Mouse (Mus musculus): ENCODE measurements around the gene Pdgfd. TPM values are rescaled to one million over a fixed set of nuclear protein-coding genes. Genes with fewer than 3 reads are reported as not detected.
"Not testable (repeated sequence)": the region's sequence is repeated elsewhere in the genome, so short reads cannot be mapped to it uniquely, and the experiment has no call there.

The Pdgfd gene
- 5.2 and 7.6 TPM in 2 replicates for polyA plus RNA-seq (2012; rRNA removed)

- peak within 1 kb of the TSS; percentile 64 for H3K4me3 ChIP-seq (replicated peaks; ENCODE audit: extremely low read depth, low read depth, low read length)
- peak; percentile 28 for DNase-seq
- 2% methylated on average over 32 of the region's 32 CpGs for WGBS
- no peaks in the 10 kb centered on the region; the same call in 1 of the 2 replicates for H3K4me1 ChIP-seq (ENCODE audit: control insufficient read depth, insufficient read depth, low read length)
- TF ChIP-seq POLR2A (IDR thresholded peaks at IDR 0.05; ENCODE audit: borderline replicate concordance, extremely low read depth, low read depth, low read length) (peak; percentile 33; the same call in 1 of the 2 replicates), CTCF (IDR thresholded peaks at IDR 0.05; ENCODE audit: insufficient read depth, low read length) (peak; percentile 35; the same call in 1 of the 2 replicates)
Measured at GRCm38 (mm10) chr9:6168391-6169037, at the start of gene Pdgfd. TSS of gene Pdgfd (plus strand) at chr9:6168584.

DNA sequence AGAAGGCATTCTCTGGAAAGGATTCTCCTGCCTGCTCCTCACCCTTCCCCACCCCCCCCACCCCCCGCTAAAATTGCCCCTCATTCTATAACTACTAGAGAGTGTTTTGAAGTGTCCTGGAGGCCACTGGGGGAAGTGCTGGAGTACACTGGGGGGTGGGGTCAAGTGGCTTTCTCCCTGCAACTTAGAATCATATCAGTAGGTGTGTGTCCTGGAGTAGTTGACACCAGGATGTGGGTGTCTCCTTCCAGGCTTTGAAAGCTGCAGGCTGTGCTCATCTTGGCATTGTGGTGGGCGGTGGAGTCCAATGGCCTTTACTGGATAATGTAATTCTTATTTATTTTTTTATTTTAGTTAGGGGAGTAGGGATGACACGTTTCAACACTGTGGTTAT, 651 bp downstream of the Pdgfd start:
- TF ChIP-seq POLR2A (IDR thresholded peaks at IDR 0.05; ENCODE audit: borderline replicate concordance, extremely low read depth, low read depth, low read length) (no peak), CTCF (IDR thresholded peaks at IDR 0.05; ENCODE audit: insufficient read depth, low read length) (no peak)
- DNase-seq = no peak
- H3K4me3 ChIP-seq (replicated peaks; ENCODE audit: extremely low read depth, low read depth, low read length) = peak overlapping the region; percentile 64
- no peaks in the 10 kb centered on the region; the same call in 1 of the 2 replicates for H3K4me1 ChIP-seq (ENCODE audit: control insufficient read depth, insufficient read depth, low read length)
- 23% methylated on average over 3 of the region's 3 CpGs for WGBS

DNA sequence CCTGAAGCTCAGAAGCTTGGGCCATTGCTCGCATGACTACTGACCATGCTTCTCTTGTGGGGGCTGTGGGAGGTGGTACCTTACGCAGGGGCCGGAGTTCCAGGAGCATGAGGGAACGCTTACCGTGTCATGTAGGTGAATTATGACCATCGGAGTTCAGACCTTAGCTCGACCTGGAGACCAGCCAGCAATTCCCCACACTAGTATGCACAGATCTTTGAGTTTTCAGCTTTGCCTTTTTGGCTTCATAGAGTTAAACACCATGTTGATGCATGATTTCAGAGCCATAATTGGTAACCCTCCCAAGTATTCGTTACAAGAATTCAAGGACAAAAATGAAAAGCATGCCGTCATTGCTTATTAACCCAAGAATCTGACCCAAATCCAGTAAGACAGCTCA, 2.6 kb downstream of the Pdgfd start:
- Histone ChIP-seq H3K4me3 (replicated peaks; ENCODE audit: extremely low read depth, low read depth, low read length) (no peak overlapping the region), H3K4me1 (ENCODE audit: control insufficient read depth, insufficient read depth, low read length) (no peaks in the 10 kb centered on the region; the same call in 1 of the 2 replicates)
- no peak for DNase-seq
- TF ChIP-seq CTCF (IDR thresholded peaks at IDR 0.05; ENCODE audit: insufficient read depth, low read length) (no peak), POLR2A (IDR thresholded peaks at IDR 0.05; ENCODE audit: borderline replicate concordance, extremely low read depth, low read depth, low read length) (no peak)
- 71% methylated on average over 9 of the region's 9 CpGs for whole genome bisulfite sequencing

GRCm38 (mm10) chr9:6173276-6173675, 4.9 kb downstream of the Pdgfd start:
- no peaks in the 10 kb centered on the region; the same call in 1 of the 2 replicates for H3K4me1 ChIP-seq (ENCODE audit: control insufficient read depth, insufficient read depth, low read length)
- DNase-seq = no peak
- TF ChIP-seq POLR2A (IDR thresholded peaks at IDR 0.05; ENCODE audit: borderline replicate concordance, extremely low read depth, low read depth, low read length) (no peak), CTCF (IDR thresholded peaks at IDR 0.05; ENCODE audit: insufficient read depth, low read length) (no peak)
- no peak overlapping the region for H3K4me3 ChIP-seq (replicated peaks; ENCODE audit: extremely low read depth, low read depth, low read length)
- 83% methylated on average over 1 of the region's 1 CpGs for WGBS

GRCm38 (mm10) chr9:6175731-6176130, 7.3 kb downstream of the Pdgfd start:
- Histone ChIP-seq H3K4me1 (ENCODE audit: control insufficient read depth, insufficient read depth, low read length) (no peaks in the 10 kb centered on the region; the same call in 1 of the 2 replicates), H3K4me3 (replicated peaks; ENCODE audit: extremely low read depth, low read depth, low read length) (no peak overlapping the region)
- WGBS = 73% methylated on average over 4 of the region's 4 CpGs
- TF ChIP-seq CTCF (IDR thresholded peaks at IDR 0.05; ENCODE audit: insufficient read depth, low read length) = no peak
- TF ChIP-seq POLR2A (IDR thresholded peaks at IDR 0.05; ENCODE audit: borderline replicate concordance, extremely low read depth, low read depth, low read length) = no peak
- DNase-seq = no peak

DNA sequence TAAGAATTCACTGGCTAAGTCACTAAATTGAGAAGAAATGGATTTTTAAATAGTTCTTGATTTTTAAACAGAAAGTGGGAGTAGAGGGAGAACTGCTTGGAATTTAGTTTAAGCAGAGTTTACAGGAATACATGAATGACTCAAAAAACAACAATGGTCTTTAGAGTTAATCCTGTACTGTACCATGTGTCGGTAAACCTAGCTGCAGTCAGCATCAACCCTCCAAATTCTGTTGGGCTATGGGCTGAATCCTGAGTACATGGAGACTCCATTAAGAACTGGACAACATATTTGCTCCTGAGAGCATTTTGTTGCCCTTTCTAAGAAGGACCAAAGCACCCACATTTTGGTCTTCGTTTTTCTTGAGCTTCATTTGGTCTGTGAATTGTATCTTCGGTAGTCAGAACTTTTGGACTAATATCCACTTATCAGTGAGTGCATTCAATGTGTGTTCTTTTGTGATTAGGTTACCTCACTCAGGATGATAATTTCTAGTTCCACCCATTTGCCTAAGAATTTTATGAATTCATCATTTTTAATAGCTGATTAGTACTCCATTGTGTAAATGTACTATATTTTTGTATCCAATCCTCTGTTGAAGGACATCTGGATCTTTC, 14.0 kb downstream of the Pdgfd start:
- TF ChIP-seq CTCF (IDR thresholded peaks at IDR 0.05; ENCODE audit: insufficient read depth, low read length) (no peak), POLR2A (IDR thresholded peaks at IDR 0.05; ENCODE audit: borderline replicate concordance, extremely low read depth, low read depth, low read length) (no peak)
- DNase-seq = no peak
- 82% methylated on average over 3 of the region's 3 CpGs for WGBS
- H3K4me1 ChIP-seq (ENCODE audit: control insufficient read depth, insufficient read depth, low read length) = no peaks in the 10 kb centered on the region; the same call in 1 of the 2 replicates
- H3K4me3 ChIP-seq (replicated peaks; ENCODE audit: extremely low read depth, low read depth, low read length) = no peak overlapping the region

DNA sequence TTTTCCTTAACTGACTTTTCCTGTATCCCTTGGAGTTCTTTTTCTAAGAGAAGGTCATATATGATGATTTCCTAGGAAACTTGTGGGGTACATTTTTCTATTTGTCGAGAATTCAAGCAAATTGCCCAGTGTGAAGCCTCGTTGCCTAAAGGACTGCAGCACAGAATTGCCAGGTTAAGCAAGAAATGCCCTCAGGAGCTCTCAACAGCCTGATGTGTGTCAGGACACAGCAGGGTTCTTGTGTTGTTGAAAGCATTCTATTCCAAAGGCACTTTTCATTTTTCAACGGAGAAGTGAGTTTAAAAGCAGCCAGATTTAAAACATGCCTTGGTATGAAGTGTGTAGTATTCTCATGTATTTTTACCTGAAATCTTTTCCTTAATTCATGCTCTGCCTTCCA, 19.6 kb downstream of the Pdgfd start:
- no peak for TF ChIP-seq CTCF (IDR thresholded peaks at IDR 0.05; ENCODE audit: insufficient read depth, low read length)
- TF ChIP-seq POLR2A (IDR thresholded peaks at IDR 0.05; ENCODE audit: borderline replicate concordance, extremely low read depth, low read depth, low read length) = no peak
- Histone ChIP-seq H3K4me3 (replicated peaks; ENCODE audit: extremely low read depth, low read depth, low read length) (no peak overlapping the region), H3K4me1 (ENCODE audit: control insufficient read depth, insufficient read depth, low read length) (no peaks in the 10 kb centered on the region)
- 63% methylated on average over 3 of the region's 3 CpGs for WGBS
- DNase-seq = no peak

DNA sequence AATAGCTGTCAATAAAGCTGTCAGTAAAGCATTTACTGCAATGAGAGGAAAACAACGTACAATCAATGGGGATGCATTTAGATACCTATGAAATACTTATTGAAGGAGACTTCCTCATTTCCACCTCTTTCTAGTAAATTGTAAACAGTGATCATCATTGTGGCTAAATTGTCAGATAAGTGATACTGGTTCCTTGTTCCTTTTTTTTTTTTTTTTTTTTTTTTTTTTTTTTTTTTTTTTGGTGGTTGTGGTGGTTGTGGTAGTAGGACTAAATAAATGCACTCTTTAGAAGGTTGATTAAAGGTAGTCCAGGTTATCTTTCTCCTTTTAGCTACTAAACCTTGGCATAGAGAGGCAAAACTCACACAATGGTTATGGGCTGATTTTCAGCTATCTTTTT, 25.0 kb downstream of the Pdgfd start:
- no peak overlapping the region for H3K4me3 ChIP-seq (replicated peaks; ENCODE audit: extremely low read depth, low read depth, low read length)
- H3K4me1 ChIP-seq (ENCODE audit: control insufficient read depth, insufficient read depth, low read length) = no peaks in the 10 kb centered on the region
- 70% methylated on average over 1 of the region's 1 CpGs for WGBS
- TF ChIP-seq CTCF (IDR thresholded peaks at IDR 0.05; ENCODE audit: insufficient read depth, low read length) (no peak), POLR2A (IDR thresholded peaks at IDR 0.05; ENCODE audit: borderline replicate concordance, extremely low read depth, low read depth, low read length) (no peak)
- DNase-seq = no peak

GRCm38 (mm10) chr9:6212862-6213261, 44.5 kb downstream of the Pdgfd start:
- H3K4me1 ChIP-seq (ENCODE audit: control insufficient read depth, insufficient read depth, low read length) = no peaks in the 10 kb centered on the region
- DNase-seq = no peak
- TF ChIP-seq POLR2A (IDR thresholded peaks at IDR 0.05; ENCODE audit: borderline replicate concordance, extremely low read depth, low read depth, low read length) (no peak), CTCF (IDR thresholded peaks at IDR 0.05; ENCODE audit: insufficient read depth, low read length) (no peak)
- H3K4me3 ChIP-seq (replicated peaks; ENCODE audit: extremely low read depth, low read depth, low read length) = no peak overlapping the region
- WGBS = 35% methylated on average over 5 of the region's 5 CpGs

GRCm38 (mm10) chr9:6217505-6217904, 49.1 kb downstream of the Pdgfd start:
- no peak for DNase-seq
- Histone ChIP-seq H3K4me3 (replicated peaks; ENCODE audit: extremely low read depth, low read depth, low read length) (no peak overlapping the region), H3K4me1 (ENCODE audit: control insufficient read depth, insufficient read depth, low read length) (no peaks in the 10 kb centered on the region)
- no peak for TF ChIP-seq POLR2A (IDR thresholded peaks at IDR 0.05; ENCODE audit: borderline replicate concordance, extremely low read depth, low read depth, low read length)
- no peak for TF ChIP-seq CTCF (IDR thresholded peaks at IDR 0.05; ENCODE audit: insufficient read depth, low read length)
- WGBS = 67% methylated on average over 1 of the region's 1 CpGs

GRCm38 (mm10) chr9:6235982-6236381, 67.6 kb downstream of the Pdgfd start:
- not testable (repeated sequence) for H3K4me3 ChIP-seq (replicated peaks; ENCODE audit: extremely low read depth, low read depth, low read length); DNase-seq; H3K4me1 ChIP-seq (ENCODE audit: control insufficient read depth, insufficient read depth, low read length)
- 93% methylated on average over 1 of the region's 1 CpGs for WGBS

Data from lung, adult 2 months (tissue).